Mouse (Mus musculus) ES-Bruce4 (cell line): ENCODE results near the gene Pbld1. TPM values are rescaled to one million over a fixed set of nuclear protein-coding genes. Genes with fewer than 3 reads are reported as not detected.
A peak's percentile ranks its signal among the peaks of the same experiment; 100 is the strongest.

Source experiments
- H3K27ac ChIP-seq: 2 replicates; pipeline ENCODE4 v1.5.1; 2012; ENCODE audit warnings: low read length, inconsistent platforms; ENCODE audit not compliant: insufficient read depth
- H3K27me3 ChIP-seq: 2 replicates; pipeline ENCODE4 v1.6.1; 2012; ENCODE audit warnings: mild to moderate bottlenecking, low read length, inconsistent platforms; ENCODE audit not compliant: control insufficient read depth, poor library complexity, insufficient read depth, severe bottlenecking
- H3K36me3 ChIP-seq: 2 replicates; pipeline ENCODE4 v1.6.1; 2012; ENCODE audit warnings: inconsistent platforms, mild to moderate bottlenecking, low read length, moderate library complexity; ENCODE audit not compliant: control insufficient read depth, poor library complexity, insufficient read depth, severe bottlenecking
- H3K4me1 ChIP-seq: one replicate; pipeline ENCODE4 v1.8.1; 2011; ENCODE audit warnings: low read length; ENCODE audit not compliant: control insufficient read depth, insufficient read depth
- H3K4me3 ChIP-seq: 2 replicates; pipeline ENCODE4 v1.5.1; 2011; ENCODE audit warnings: low read depth, mild to moderate bottlenecking, low read length
- H3K9ac ChIP-seq: 2 replicates; pipeline ENCODE4 v1.6.1; 2012; ENCODE audit warnings: low read depth, mild to moderate bottlenecking, inconsistent platforms; ENCODE audit not compliant: poor library complexity, severe bottlenecking
- H3K9me3 ChIP-seq: replicated peaks from 2 replicates; pipeline ENCODE4 v1.6.1; 2012; ENCODE audit warnings: mild to moderate bottlenecking, low read length, inconsistent platforms; ENCODE audit not compliant: control insufficient read depth, poor library complexity, insufficient read depth, severe bottlenecking
- CTCF ChIP-seq: IDR thresholded peaks from one replicate; pipeline ENCODE4 v1.8.1; 2011; ENCODE audit warnings: low read depth, low read length
- EP300 ChIP-seq: IDR thresholded peaks from 2 replicates; pipeline ENCODE4 v1.6.1; 2011; ENCODE audit warnings: low read depth, low read length; ENCODE audit not compliant: insufficient read depth
- POLR2A ChIP-seq: IDR thresholded peaks from one replicate; pipeline ENCODE4 v1.8.1; 2011; ENCODE audit warnings: low read length; ENCODE audit not compliant: insufficient read depth
- polyA plus RNA-seq: library from polyadenylated mRNA; stranded (reverse); fragments of >200 nt; gene quantifications from 2 replicates; pipeline ENCODE4 v1.2.4, GENCODE M21; 2011; ENCODE audit warnings: low read depth; ENCODE audit not compliant: missing spikeins, insufficient read depth, insufficient read length

Pbld1 gene
- polyA plus RNA-seq, 1 experiment: not detected

- H3K4me1 ChIP-seq: peaks cover 3% of the 10 kb centered on the region
- no peak overlapping the region for H3K4me3 ChIP-seq
- no peak for TF ChIP-seq CTCF
- TF ChIP-seq POLR2A: no peak
- no peak for TF ChIP-seq EP300
- H3K27ac ChIP-seq: no peak overlapping the region
- no peak overlapping the region for H3K9ac ChIP-seq
- no peaks in the 10 kb centered on the region for H3K9me3 ChIP-seq
- H3K36me3 ChIP-seq: no peaks in the 10 kb centered on the region
- H3K27me3 ChIP-seq: peaks cover 2% of the 10 kb centered on the region; the same call in 1 of the 2 replicates
These were observed 32.9 kb downstream of the Pbld1 start for GRCm38 (mm10) chr10:63092616-63093550.

GRCm38 (mm10) chr10:63096757-63097156 is 36.8 kb downstream of the Pbld1 start:
- Histone ChIP-seq H3K9me3 (peaks cover 3% of the 10 kb centered on the region; the same call in 1 of the 2 replicates), H3K27me3 (peaks cover 4% of the 10 kb centered on the region; the same call in 1 of the 2 replicates), H3K4me1 (no peaks in the 10 kb centered on the region), H3K4me3 (no peak overlapping the region), H3K9ac (no peak overlapping the region), H3K27ac (no peak overlapping the region), H3K36me3 (no peaks in the 10 kb centered on the region)
- TF ChIP-seq POLR2A (no peak), CTCF (no peak), EP300 (no peak)

GRCm38 (mm10) chr10:63098191-63098590 is 38.2 kb downstream of the Pbld1 start:
- Histone ChIP-seq H3K27me3 (peaks cover 4% of the 10 kb centered on the region; the same call in 1 of the 2 replicates), H3K4me3 (no peak overlapping the region), H3K36me3 (no peaks in the 10 kb centered on the region), H3K9me3 (peaks cover 14% of the 10 kb centered on the region; the same call in 1 of the 2 replicates), H3K9ac (no peak overlapping the region), H3K27ac (no peak overlapping the region), H3K4me1 (no peaks in the 10 kb centered on the region)
- TF ChIP-seq CTCF (no peak), EP300 (no peak), POLR2A (no peak)

- H3K4me1 ChIP-seq: no peaks in the 10 kb centered on the region
- no peak within 1 kb of the TSS for H3K27ac ChIP-seq
- TF ChIP-seq POLR2A (no peak), CTCF (no peak)
- H3K4me3 ChIP-seq: peak within 1 kb of the TSS; percentile 72
- H3K27me3 ChIP-seq: peaks cover 4% of the 10 kb centered on the region; the same call in 1 of the 2 replicates
- H3K9ac ChIP-seq: peak within 1 kb of the TSS; percentile 13
- peaks cover 14% of the 10 kb centered on the region; the same call in 1 of the 2 replicates for H3K9me3 ChIP-seq
- H3K36me3 ChIP-seq: no peaks in the 10 kb centered on the region
These were observed 39.6 kb downstream of the Pbld1 start, which contains the start of gene Atoh7 for GRCm38 (mm10) chr10:63099521-63099920. Gene Atoh7 (plus strand): TSS chr10:63099651.

GRCm38 (mm10) chr10:63099941-63100562 is 40.1 kb downstream of the Pbld1 start:
- no peaks in the 10 kb centered on the region for H3K4me1 ChIP-seq
- H3K36me3 ChIP-seq: no peaks in the 10 kb centered on the region
- TF ChIP-seq POLR2A (no peak), CTCF (no peak), EP300 (no peak)
- H3K27me3 ChIP-seq: peaks cover 4% of the 10 kb centered on the region; the same call in 1 of the 2 replicates
- peak overlapping the region; percentile 72 for H3K4me3 ChIP-seq
- peaks cover 14% of the 10 kb centered on the region; the same call in 1 of the 2 replicates for H3K9me3 ChIP-seq
- peak overlapping the region; percentile 13 for H3K9ac ChIP-seq
- H3K27ac ChIP-seq: no peak overlapping the region
